Mouse (Mus musculus): ENCODE measurements around the gene 0610012G03Rik.

GRCm38 (mm10) chr16:31926091-31926490 lies 22.2 kb downstream of the 0610012G03Rik start:
- no peak for TF ChIP-seq CTCF (IDR thresholded peaks at IDR 0.05)
- TF ChIP-seq EP300 (IDR thresholded peaks at IDR 0.05): no peak

All from lung, postnatal 0 days (tissue).